Mouse (Mus musculus) naive thymus-derived CD4-positive, alpha-beta T cell, adult 2 months (primary cell): ENCODE measurements at regions not wholly inside any gene's neighbourhood (a gene's known extent, or its start where the extent isn't known, plus 50 kb on each side); places are given as distances from the start of the nearest gene placed in this dataset.

Experiments used
- DNase-seq: peaks from one replicate; pipeline ENCODE4 v3.0.0-alpha.2; 2011; ENCODE audit warnings: low read depth

DNA sequence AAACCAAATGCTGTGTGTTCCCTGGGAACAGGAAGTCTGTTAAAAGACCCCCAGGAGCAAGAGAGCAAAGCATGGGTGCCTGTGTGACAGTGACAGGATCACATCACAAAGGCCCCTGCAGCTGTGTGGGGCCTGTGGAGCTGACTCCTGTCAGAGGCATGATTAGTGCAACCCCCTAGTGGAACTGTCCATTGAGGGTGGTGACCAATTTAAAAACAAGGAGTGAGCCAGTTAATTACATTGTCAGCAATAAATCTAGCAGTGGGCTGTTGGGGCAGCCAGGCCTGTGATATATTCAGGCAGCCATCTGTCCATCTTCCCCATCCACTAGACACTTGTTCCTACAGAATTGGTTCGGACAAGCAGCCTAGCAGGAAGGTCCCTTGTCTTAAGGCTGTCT lies 121.8 kb upstream of the Cxxc4 start:
- no peak for DNase-seq

DNA sequence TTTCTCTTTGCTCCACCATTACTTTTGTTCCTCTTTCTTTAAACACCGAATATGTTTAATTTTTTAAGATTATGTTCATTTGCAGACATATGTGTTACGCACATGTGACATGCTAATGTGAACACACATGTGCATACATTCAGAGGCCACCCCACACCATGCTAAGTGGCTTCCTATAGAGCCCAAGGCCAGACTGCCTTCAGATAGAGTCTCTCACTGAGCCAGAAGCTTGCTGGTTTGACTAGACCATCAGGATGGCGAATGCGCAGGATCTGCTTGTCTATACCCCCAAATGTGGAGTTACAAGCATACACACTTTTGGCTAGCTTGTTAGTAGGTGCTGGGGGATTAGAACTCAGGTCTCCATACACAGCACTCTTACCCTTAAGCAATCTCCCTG lies 121.3 kb upstream of the Cxxc4 start:
- DNase-seq = no peak

GRCm38 (mm10) chr3:134118898-134119297 lies 117.4 kb upstream of the Cxxc4 start:
- DNase-seq = no peak

- no peak for DNase-seq
These were observed 111.3 kb upstream of the Cxxc4 start for GRCm38 (mm10) chr3:134124982-134125381.

DNA sequence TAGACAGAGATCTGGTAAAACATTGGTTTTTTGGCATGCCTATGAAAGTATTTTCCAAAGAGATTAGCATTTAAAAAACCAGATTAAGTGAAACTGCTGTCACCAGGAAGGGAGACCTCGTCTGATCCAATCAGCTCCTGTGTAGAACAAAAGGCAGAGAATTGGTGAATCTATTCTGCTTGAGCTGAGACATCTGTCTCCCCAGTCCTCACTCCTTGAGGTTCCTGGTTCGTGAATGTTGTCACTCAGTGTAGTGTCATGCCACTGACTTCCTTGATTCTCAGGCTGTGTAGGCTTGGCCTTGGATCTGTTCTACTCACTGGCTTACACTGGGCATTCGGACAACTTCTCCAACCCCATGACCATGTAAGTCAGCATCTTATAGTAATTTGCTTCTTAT lies 105.9 kb upstream of the Cxxc4 start:
- no peak for DNase-seq

DNA sequence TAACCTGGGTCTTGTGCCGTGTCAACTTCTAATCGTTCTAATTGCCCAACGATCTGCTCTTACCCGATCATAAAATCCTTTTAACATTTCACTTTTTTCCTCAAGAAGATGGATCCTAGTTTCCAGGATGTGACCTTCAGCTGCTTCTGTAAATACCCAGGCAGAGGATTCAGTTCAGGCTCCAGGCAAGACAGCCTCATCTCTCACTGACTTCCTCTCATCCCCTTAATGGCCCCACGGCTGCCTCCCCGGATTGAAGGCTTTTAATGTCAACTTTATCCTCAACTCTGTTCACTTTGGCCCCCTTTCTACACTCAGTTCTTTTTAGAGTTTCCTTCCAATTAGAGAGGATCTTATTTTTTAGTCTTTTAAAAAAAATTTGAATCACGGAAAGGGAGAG lies 91.0 kb upstream of the Cxxc4 start:
- DNase-seq = no peak

- no peak for DNase-seq
These were observed 90.3 kb upstream of the Cxxc4 start for GRCm38 (mm10) chr3:134145935-134146334.

DNA sequence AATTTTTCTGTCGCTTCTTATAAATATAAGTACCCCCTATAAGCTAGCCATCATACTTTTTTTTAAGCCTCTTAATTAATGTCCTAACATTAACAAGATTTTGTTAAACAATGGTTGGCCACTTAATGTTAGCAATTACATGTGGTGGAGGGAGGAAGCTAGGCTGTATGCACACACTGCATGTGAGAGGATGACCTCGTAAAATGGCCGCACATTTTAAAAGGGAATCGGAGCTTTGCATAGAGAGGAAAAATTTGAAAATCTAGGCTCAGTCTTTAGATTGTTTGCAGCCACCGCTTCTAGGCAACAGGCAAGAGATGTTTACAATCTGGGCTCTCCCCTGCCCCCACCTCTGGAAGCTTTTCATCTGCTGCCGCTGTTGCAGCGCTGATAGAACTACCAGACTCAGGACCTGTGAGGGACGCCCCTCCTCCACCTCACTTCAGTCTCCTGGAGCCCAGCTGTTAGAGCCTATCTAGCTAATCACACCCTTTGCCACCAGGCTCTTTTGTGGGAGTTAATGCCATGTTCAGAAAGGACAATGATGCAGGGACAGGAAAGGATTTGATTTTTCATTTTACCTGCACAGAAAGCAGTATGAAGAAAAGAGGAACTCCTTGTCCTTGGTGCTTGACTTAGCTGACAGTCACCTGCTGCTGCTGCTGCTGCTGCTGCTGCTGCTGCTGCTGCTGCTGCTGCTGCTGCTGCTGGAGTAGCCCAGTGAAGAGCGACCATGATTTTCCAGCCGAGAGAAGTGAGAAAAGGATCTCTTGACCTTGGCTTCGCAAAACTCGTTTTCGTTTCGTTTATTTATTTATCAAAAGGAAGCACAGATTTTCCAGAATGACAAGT lies 89.7 kb upstream of the Cxxc4 start:
- DNase-seq = no peak

DNA sequence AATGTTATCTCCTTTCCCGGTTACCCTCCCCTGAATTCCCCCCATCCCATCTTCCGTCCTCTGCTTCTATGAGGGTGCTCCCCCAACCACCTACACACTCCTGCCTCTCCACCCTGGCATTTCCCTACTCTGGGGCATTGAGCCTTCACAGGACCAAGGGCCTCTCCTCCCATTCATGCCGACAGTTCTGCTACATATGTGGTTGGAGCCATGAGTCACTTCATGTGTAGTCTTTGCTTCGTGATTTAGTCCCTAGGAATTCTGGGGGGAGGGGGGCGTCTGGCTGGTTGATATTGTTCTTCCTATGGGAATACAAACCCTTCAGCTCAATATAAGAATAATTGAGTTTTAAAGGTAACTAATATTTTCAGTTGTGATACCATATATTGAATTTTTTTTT lies 74.0 kb upstream of the Cxxc4 start:
- no peak for DNase-seq

- no peak for DNase-seq
These were observed 66.4 kb upstream of the Cxxc4 start for GRCm38 (mm10) chr3:134169922-134170321.

- DNase-seq = no peak
These were observed 63.9 kb upstream of the Cxxc4 start for GRCm38 (mm10) chr3:134172357-134172756.

- DNase-seq = no peak
These were observed 57.7 kb upstream of the Cxxc4 start for GRCm38 (mm10) chr3:134178491-134179054.

GRCm38 (mm10) chr3:134184042-134184441 lies 52.2 kb upstream of the Cxxc4 start:
- no peak for DNase-seq
